Mouse (Mus musculus) hindlimb bud, embryonic 11.5 days (tissue): ENCODE data around the gene Atp5s.

ENCODE experiments used
- DNase-seq: peaks from one replicate; pipeline ENCODE4 v3.0.0-alpha.2; 2012; ENCODE audit warnings: low read depth, low spot score; ENCODE audit errors: extremely low spot score

Gene Atp5s

GRCm38 (mm10) chr12:69776607-69777340 lies 52.0 kb downstream of the Atp5s start:
- no peak for DNase-seq

DNA sequence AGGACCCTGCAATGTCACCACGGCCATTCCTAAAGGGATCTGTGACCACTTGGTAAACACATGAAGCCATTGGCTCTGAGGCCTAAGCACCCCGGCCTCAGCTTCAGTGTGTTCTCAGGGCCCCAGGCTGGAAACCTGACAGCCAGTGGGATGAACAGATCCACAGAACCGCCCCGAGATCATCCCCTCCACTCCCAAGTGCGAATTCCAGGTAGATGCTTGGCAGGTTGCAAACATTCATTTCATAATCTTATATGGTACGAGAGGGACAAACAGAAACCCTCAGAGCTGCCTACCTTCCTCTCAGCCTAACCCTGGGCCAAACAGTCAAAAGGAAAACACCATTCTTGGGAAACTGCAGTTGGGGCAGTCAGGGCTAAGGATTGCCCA lies 52.6 kb downstream of the Atp5s start:
- DNase-seq: no peak

DNA sequence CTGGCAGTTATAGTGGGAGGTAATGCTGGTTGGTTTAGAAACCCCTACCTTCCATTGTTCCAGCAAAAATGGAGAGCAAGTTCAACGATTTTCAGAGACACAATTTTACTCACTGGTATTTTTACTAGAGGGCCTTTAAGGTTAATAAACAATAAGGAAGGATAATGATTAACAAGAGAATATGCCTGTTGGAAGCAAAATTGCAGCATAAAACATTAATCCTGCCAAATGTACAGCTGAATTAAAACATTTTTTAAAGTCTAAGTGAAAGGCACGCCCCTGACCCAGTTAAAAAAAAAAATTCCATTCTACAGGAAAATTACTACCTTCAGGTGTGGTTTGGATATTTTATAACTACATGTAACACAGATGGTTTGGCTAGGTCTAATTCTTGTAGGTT lies 53.2 kb downstream of the Atp5s start:
- no peak for DNase-seq

DNA sequence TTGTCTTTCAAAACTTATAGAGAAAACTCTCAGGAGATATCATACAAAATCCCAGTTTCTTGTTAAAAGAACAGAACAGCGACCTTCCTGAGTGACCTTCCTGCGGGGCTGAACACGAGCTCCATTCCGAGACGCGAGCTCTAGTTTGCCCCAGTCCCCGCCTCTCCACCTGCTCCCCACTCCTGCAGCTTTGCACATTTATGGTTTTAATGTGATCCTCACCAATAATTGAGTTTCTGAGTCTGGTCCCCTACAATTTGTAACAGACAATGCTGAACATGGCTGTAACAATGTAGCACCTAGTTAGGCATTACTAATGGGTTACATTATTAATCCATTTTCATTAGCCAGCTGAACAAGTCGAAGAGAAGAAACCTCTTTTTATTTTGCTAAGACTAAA lies 56.7 kb downstream of the Atp5s start:
- no peak for DNase-seq

- no peak for DNase-seq
Observed at GRCm38 (mm10) chr12:69781935-69782650, 57.3 kb downstream of the Atp5s start.

- no peak for DNase-seq
Observed at GRCm38 (mm10) chr12:69783247-69784025, 58.7 kb downstream of the Atp5s start.

DNA sequence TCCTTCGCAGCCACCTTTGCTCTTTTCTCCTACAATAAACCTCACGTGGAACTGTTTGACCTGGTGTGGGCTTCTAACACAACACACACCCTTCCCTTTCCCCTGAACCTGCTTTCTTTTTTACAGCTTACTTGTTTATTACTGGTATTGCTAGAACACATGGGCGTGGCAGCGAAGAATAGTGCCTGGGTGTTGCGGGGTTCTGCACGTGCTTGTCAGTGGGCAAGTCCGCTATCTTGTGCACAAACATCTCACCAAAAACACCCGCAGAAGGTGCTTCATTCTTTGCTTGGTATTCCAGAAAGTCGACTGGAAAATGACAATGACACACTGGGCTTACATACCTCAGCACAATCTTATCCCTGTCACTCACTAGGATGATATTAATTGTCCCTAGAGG lies 60.7 kb downstream of the Atp5s start:
- no peak for DNase-seq

GRCm38 (mm10) chr12:69788380-69788779 lies 63.6 kb downstream of the Atp5s start:
- DNase-seq: no peak

- DNase-seq: no peak
Observed at GRCm38 (mm10) chr12:69789766-69790529, 65.2 kb downstream of the Atp5s start.

DNA sequence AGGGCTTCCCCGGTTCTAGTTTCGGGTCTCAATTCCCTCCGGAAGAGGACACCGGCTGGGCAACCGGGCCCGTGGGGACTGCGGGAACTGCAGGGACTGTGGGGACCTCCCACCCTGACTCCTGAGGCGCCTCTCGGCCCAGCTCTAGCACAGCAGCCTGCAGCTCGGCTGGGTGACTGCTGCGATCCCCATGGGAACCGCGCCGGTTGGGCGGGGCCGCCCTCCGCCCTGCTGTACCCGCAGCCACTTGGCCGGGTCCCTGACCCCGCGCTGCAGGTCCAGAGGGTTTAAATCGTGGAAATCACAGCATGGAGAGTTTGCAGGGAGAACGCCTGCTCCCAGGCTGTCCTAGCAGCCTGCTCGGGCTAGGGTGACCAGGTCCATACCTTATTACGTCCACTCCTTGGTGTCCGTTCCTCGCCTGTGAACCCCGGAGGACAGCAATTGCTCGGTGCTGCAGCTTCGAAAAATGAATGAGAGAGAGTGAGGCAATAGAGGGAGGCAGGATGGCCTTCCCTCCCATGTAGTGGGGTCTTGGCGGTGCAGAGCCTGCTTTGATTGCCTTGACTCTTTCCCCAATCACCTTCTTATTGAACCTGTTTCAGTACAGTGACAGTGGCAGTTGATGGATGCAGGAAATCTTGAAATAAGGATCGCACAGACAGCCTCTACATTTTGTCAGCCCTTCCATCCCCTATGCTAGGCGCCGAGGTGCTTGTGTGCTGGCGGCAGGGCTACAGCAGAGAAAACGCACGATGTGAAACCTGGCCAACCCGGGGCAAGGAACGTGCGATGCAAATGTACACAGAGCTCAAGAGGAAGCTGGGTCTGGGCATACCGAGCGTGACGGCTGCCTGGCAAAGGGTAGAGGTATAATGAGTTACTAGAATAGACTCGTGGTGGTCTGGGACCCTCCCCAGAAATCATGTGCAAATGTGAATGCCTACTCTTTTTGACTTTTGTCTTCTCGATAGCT lies 66.1 kb downstream of the Atp5s start, which contains the start of gene Cdkl1:
TSS of gene Cdkl1 (minus strand) at position 738 of the 976 bp plus-strand sequence.
- no peak for DNase-seq
